Mouse (Mus musculus): ENCODE measurements around the gene Slc9b2.

The Slc9b2 gene

DNA sequence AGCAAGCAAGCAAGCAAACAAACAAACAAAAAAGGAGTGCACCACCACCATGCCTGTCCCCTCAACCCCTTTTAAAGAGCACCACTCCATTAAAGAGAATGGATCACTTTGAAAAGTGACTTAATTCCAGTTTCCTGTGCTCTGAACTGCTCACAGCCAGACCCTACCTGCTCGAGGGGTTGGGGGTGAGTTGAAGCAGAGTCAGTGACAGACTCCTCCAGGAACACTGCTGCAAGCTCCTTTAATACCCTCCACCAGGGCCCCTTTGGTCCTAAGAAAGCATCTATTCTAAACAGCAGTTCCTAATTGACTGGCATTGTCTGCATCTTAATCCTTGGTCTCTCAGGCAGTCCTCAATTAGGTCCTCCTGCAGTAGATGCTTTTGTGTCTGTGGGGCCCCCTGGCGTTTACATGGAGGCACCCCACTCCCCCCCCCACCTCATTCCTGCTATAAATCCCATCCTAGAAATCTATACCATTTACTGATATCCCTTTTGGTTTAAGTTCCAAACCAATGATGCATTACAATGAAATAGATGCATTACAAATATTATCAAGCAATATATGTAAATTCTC, 5.5 kb downstream of the Slc9b2 start:
- DNase-seq (ENCODE audit: low read depth, low spot score) = no peak

DNA sequence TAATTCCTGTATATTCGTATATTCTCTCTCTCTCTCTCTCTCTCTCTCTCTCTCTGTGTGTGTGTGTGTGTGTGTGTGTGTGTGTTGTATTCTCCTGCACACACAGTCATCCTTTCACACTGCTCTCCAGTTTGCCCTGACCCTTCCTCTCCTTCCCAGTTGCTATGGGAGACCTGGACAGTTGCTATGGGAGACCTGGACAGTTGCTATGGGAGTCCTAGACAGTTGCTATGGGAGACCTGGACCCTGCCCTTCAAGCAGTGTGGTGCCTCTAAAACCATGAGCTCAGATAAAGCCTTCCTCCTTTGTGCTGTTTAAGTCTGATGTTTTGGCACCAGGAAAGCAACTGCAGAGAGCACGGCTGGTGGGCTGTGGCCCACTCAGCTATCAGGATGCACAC, 6.2 kb downstream of the Slc9b2 start:
- no peak for DNase-seq (ENCODE audit: low read depth, low spot score)

DNA sequence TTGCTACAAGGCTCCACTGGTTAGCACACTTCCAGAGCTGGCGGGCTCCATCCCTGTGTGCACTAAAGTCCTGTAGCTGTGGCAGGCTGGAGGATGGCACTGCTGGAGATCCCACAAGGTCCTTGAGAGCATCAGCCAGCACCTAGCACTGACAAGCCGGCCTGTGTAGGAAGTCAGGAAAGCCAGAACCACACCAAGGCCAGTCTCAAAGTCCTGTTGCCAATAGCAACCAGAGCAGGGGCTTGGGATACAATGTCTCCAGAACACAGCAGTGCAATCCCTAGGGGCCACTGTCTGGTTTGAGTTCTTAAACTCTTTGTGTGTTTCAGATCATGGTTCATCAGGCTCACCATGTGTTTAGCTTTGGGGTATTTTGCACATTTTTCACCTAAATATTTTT, 7.3 kb downstream of the Slc9b2 start:
- DNase-seq (ENCODE audit: low read depth, low spot score) = no peak

DNA sequence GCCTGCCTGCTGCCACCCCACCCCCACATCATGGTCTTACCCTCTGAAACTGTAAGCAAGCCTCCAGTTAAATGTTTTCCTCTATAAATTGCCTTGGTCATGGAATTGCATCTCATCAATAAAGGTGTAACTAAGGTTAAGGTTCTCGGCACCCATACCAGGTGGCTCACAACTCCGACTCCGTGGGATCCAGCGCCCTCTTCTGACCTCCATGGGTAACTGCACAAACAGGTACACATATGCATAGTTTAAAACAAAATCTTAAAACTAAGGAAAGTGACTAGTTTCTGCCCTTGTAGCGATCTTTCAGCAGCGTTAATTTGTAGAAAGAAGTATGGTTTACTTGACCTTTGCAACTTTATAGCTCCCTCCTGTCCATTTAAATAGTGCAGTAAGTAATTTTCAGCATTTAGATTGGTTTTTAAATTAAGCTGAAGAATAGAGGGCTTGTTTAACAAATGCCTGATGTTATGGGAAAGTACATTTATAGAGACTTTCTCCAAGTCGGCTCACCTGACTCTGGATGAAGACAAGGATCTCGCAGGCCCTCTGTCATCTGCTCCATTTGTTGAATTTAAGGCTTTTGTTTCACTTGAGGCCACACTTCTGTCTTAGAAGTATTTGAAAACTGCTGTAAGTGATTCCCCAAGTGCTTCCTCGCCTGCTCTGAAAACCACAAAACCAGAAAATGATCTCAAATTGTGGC, 8.4 kb downstream of the Slc9b2 start:
- no peak for DNase-seq (ENCODE audit: low read depth, low spot score)

DNA sequence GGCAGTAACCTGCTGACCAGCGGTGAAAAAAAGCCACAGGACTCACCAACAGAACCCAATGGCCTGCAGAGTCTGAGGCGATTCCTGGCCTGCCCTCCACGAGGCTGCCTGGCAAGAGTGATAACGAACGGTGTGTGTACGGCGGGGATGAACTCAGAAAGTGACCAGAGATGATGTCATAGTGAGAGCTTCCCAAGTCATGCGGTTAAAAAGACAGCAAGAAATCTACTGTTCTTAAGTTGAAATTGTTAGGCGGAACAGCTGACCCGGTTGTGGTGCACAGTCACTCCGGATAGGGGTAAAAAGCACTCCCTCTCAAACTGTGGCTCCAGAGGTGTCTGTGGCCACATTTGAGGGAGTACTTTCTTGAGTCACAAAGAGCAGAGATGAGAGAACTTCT, 10.8 kb downstream of the Slc9b2 start:
- DNase-seq (ENCODE audit: low read depth, low spot score) = no peak

DNA sequence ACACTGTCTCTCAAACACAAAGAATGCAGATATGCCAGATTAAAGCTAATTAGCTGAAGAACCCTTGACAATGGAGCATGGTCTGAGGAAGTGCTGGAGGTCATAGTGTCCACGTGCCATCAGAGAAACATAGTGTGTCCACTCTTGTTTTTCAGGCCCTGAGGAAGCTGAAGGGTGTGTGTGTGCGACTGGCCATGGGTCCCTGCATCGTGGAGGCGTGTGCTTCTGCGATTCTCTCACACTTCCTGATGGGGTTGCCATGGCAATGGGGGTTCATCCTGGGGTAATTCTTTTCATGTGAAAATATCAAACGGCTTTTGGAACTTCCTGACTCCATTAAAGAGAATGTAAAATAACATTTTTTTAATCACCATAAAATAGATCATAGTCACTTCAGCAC, 16.9 kb downstream of the Slc9b2 start:
- no peak for DNase-seq (ENCODE audit: low read depth, low spot score)

DNA sequence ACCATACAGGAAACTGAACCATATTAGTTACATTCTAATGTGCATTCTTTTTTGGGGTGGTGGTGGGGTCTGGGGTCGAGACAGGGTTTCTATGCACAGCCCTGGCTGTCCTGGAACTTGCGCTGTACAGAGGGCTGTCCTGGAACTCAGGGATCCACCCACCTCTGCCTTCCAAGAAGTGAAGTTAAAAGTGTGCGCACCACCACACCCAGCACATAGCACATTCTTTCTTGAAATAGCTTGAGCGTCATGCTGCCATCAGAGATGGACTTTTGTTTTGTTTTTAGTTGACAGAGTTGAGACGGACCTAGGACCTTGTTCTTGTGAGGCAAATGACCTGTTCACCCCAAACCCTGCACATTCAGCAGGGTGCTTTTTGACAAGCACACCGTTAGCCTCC, 19.7 kb downstream of the Slc9b2 start:
- no peak for DNase-seq (ENCODE audit: low read depth, low spot score)

DNA sequence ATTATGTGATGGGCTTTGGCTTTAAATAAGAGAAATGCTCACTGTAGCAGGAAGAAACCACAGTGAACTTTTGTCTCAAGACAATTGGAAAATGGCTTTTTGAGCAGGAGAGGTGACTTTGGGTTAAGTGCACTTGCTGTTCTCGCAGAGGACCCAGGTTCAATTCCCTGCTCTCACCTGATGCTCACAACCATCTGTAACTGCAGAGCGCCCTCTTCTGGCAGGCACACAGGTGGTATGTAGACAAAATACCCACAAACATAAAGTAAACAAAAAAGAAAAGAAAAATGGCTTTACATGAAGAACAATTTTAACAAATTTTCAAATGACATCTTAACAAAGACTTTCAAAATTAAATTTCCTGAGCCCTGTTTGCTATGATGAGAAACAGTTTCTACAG, 20.1 kb downstream of the Slc9b2 start:
- no peak for DNase-seq (ENCODE audit: low read depth, low spot score)

DNA sequence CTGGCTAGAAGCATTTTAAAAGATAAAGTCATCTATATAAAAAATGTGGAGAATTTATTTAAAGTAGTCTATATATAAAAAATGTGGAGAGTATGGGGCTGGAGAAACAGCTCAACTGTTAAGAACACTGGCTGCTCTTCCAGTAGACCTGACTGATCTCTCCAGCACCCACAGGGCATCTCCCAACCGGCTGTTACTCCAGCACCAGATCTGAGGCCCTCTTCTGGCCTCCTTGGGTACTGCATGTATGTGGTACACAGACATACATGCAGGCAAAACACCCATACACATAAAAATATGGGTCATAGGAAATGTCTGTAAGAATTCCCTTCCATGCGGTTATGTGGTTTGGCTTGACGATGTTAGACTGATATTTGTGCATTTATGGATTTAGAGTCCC, 21.1 kb downstream of the Slc9b2 start:
- DNase-seq (ENCODE audit: low read depth, low spot score) = no peak

DNA sequence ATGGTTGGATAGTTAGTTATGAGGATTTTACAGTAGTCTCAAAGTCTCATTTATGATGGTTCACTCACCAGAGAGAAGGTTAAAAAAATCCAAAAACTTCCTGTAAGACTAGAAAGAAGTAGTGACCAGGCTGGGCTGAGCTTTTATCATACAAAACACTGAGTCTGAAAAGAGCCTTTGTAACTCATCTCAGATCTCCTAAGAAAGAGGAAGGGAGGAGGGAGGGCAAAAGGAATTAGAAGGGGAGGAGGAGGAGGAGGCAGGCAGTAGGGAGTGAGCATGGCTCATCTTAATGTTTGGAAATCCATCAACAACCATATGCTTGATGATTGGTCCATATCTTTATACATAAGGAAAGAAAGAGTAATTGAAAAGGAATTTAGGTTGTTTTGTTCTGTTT, 25.2 kb downstream of the Slc9b2 start:
- DNase-seq (ENCODE audit: low read depth, low spot score) = no peak

DNA sequence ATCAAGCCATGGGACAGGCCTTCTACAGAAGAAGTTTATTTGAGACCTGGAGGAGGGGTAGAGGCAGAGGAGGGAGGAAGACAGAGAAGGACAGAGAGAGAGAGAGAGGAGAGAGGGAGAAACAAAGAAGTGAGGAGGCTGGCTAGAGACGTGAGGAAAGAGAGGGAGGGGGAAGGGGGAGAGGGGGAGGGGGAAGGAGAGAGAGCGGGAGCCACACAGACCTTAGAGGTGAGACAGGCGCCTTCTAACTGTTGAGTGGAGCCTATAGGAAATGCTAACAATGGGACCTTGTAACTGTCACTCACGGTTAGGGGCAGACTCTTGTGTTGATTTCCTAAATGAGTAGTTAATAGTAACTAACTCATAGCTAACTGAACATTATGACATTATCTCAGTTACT, 26.3 kb downstream of the Slc9b2 start:
- DNase-seq (ENCODE audit: low read depth, low spot score) = no peak

DNA sequence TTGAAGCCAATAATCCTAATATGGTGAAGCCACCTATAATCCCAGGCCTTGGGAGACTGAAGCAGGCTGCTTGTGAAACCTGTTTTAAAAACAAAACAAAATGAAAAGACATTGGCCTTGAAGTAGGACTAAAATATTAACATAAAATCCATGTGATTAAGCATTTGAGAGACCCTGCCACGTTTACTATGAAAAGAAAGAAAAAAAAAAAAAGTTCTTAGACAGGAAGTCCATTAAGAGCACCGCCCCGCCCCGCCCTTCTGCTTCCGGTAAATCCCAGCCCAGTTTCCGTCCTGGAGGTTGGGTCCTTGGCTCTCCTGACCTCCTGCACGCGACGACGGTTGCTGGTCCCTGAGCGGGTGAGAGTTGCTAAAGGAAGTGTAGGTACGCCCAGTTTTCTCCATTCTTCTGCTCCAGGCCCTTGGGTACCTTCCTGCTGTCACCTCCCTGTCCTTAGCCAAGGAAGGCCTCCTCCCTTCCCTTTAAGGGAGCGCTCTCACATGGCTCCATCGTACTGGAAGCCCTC, 40.3 kb downstream of the Slc9b2 start, which contains the start of gene Slc9b1:
Gene Slc9b1 (plus strand): TSS at position 291 of the 526 bp plus-strand sequence.
- DNase-seq (ENCODE audit: low read depth, low spot score) = no peak

DNA sequence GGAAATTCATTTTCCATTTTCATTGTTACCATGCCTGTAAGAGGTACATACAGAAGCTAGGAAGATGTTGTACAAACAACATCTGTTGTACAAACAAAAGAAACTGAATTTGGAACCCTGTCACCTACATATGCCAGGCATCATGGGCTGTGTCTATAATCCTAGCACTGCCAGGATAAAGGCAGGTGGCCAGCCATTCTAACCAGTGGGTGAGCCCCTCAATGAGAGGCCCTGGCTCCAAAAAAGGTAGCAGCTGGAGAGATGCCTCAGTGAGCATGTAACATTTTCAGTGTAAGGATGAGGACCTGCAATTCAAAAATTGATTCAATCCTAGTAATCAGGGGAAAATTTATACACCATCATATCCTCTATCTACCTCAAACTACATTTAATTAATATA, 41.5 kb downstream of the Slc9b2 start:
- no peak for DNase-seq (ENCODE audit: low read depth, low spot score)

DNA sequence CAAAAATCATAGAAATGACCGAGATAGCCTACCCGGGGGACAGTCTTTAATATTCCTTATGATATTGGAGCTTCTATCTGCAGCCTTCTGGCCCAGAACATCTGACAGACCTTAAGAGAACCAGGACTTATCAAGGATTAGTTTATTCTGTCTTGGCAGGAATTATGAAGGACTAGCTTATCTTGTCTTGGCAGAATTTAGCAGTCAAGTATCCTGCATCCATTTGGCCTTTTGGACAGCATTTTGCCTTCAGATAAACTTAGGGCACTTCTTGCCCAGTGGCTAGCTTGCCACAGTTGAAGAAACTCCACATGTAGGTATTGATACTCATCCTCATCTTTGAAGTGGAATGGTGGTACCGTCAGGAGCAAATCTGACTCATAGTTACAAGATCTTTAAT, 44.4 kb downstream of the Slc9b2 start:
- DNase-seq (ENCODE audit: low read depth, low spot score) = no peak

DNA sequence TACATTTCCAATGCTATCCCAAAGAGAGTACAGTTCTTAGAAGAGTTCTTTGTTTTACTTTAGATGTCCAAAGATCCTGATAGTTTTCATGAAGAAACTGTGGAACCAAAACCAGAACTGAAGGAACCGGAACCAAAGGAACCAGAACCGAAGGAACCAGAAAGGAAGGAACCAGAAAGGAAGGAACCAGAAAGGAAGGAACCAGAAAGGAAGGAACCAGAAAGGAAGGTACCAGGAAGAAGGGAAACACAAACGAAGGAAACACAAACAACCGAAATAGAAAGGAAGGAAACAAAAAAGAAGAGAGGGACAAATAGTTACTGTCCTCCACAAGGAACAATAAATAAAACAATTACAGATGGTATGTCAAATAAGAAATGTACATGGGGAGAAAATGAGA, 49.9 kb downstream of the Slc9b2 start:
- no peak for DNase-seq (ENCODE audit: low read depth, low spot score)

DNA sequence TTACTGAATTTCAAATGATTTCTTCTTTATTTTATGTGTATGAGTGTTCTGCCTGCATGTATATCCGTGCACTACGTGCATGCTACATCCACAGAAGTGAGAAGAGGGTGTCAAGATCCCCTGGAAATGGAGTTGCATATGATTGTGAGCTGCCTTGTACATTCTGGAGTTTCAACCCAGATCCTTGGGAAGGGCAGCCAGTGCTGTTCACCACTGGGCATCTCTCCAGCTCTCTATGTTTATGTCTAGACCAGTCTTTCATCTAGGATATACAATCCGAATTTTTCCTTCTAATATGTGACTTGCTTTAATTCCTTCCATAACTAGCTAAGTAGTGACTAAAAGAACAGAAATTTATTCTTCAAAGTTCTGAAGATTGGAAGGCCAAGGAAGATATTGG, 68.3 kb downstream of the Slc9b2 start:
- DNase-seq (ENCODE audit: low read depth, low spot score) = no peak

DNA sequence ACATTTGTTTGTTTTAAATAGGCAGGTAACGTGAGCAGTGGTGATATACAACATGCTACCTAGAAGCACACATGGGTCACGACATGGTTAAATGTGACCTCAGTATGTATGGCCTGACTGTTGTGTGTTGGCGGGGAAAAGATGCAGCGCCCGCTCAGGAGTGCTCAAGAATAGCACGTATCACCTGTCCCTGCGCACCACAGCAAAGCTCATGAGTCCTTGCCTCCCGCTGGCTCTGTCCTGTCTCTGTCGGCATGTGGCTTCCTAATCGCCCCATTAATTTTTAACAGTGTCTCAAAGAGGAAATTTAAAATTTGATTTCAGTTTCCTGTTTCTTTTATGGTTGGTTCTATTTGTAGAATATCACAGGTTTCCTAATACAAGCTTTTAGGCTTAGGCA, 69.9 kb downstream of the Slc9b2 start:
- no peak for DNase-seq (ENCODE audit: low read depth, low spot score)

DNA sequence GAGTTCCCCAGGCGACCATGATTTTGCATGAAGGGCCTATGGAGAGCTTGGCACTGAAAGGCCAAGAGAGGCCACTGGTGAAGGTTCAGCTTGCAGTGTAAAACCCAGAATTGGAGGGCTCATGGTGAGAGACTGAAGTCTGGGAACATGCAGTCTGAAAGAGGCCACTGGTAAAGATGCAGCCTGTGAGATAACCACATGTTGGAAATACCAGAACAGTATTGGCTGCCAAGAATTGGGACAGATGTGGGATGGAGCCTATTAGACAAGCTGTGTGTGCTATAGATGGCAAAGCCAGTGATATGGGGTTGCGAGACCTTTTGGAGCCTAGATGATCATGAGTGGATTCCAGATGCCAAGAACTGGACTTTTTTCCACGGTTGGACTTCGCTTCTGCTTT, 72.4 kb downstream of the Slc9b2 start:
- DNase-seq (ENCODE audit: low read depth, low spot score) = no peak

DNA sequence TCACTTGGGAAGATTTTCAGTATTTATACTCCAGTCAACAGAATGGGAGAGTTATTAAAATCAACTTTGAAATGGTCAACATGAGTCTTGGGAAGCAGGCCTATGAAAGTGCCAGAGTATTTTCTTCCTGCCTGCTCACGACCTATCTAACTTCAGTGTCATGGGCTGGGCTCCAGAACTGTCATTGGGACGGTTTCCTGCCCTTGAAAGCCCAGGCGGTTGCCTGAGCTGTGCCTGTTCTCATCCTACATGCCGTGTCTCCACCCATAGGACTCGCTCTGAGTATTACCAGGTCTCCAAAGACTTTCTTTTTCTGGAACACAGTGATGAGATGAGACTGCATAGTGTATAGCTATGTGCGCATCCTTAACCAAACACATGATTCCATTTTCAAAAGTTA, 85.7 kb downstream of the Slc9b2 start:
- DNase-seq (ENCODE audit: low read depth, low spot score) = no peak

All from telencephalon, adult 2 months (tissue).